Mouse (Mus musculus): Measurements from ENCODE around the gene Gstm2. TPM values are rescaled to one million over a fixed set of nuclear protein-coding genes. Genes with fewer than 3 reads are reported as not detected.
"Not testable (repeated sequence)": the region's sequence is repeated elsewhere in the genome, so short reads cannot be mapped to it uniquely, and the experiment has no call there.

Gene Gstm2
- polyA plus RNA-seq, 1 experiment from 2014 or later: 64.7 TPM

DNA sequence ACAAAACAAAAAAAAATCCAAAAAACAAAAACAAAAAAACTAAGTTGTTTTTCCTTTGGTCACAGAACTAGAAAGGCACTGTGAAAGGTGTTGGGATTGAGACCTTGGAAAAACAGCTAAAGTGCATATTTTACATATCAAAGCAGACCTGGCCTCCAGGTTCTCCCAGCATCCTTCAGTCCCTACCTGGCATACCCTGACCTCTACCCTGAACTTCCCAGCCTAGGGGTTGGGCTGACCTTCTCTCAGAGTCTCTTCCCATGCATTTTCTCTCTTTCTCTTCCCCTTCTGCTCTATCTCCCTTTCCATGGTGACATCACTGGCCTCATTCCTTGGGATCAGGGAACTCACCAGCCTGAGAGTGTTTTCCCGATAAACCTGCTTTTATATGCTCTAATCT, 20.7 kb downstream of the Gstm2 start:
- no peaks in the 10 kb centered on the region for H3K9me3 ChIP-seq (ENCODE audit: control insufficient read depth, low read length)
- H3K27ac ChIP-seq (replicated peaks; ENCODE audit: low read depth, low read length): no peak overlapping the region
- no peaks in the 10 kb centered on the region for H3K27me3 ChIP-seq (replicated peaks; ENCODE audit: control insufficient read depth, insufficient read depth, low read length)
- ATAC-seq (ENCODE audit: low read depth) (no peak), DNase-seq (ENCODE audit: low spot score) (no peak)
- no peaks in the 10 kb centered on the region for H3K36me3 ChIP-seq (ENCODE audit: control insufficient read depth, insufficient read depth, low read length)
- 64% methylated on average over 1 of the region's 1 CpGs for WGBS
- H3K4me3 ChIP-seq (ENCODE audit: low read depth, low read length): no peak overlapping the region
- H3K4me1 ChIP-seq (ENCODE audit: control insufficient read depth, insufficient read depth, low read length): no peaks in the 10 kb centered on the region
- no peak overlapping the region for H3K4me2 ChIP-seq (ENCODE audit: low read depth, low read length)
- H3K9ac ChIP-seq (ENCODE audit: low read depth, low read length): no peak overlapping the region

DNA sequence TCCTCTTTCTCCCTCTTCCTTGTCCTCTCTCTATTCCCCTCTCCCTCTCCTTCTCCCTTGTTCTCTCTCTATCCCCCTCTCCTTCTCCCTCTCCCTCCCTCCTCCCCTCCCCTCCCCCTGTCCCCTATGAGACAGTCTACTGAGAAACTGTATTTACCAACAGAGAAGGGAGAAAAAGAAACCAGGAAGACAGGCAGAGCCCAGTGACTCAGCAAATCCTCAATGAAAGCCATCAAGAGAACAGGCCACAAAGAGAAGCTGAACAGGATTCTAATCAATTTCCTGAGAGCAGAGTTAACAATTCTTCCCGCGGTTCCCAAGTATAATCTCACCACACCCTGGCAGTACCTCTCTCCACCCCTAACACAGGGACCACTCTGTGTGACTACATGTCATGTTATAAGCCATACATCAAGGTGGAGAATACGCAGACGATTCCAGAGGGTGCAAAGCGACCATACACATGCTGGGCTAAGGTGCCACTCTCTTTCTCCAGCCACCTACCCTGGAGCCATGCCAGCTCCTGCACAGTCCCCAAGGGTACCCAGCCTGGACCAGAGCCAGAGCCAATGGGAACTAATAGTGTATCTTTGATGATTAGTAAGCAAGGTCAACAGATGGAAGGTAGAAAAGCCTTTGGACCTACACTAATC, 21.5 kb downstream of the Gstm2 start:
- Histone ChIP-seq H3K27ac (replicated peaks; ENCODE audit: low read depth, low read length) (no peak overlapping the region), H3K4me2 (ENCODE audit: low read depth, low read length) (no peak overlapping the region), H3K27me3 (replicated peaks; ENCODE audit: control insufficient read depth, insufficient read depth, low read length) (no peaks in the 10 kb centered on the region), H3K4me1 (ENCODE audit: control insufficient read depth, insufficient read depth, low read length) (no peaks in the 10 kb centered on the region), H3K36me3 (ENCODE audit: control insufficient read depth, insufficient read depth, low read length) (no peaks in the 10 kb centered on the region), H3K9ac (ENCODE audit: low read depth, low read length) (no peak overlapping the region), H3K9me3 (ENCODE audit: control insufficient read depth, low read length) (no peaks in the 10 kb centered on the region), H3K4me3 (ENCODE audit: low read depth, low read length) (no peak overlapping the region)
- 63% methylated on average over 5 of the region's 5 CpGs for WGBS
- DNase-seq (ENCODE audit: low spot score) (no peak), ATAC-seq (ENCODE audit: low read depth) (no peak; the same call in 1 of the 2 replicates)

DNA sequence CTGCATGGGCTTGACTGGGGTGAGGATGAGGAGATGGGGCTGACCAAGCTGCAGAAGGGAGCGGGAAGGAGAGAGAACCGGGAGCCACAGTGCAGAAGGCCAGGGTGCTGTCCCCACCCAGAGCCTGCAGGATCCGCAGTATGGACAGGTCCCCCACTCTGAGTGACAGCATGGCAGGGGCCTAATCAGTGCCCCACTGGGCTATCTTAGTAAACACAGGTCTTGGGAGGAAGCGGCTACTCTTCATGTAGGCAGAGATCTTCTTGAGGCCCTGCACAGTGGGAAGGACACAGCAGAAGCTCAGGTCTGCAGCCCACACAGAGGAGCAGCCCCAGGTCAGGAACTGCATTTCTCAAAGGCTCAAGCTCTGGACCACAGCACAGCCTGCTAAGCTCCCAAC, 22.2 kb downstream of the Gstm2 start:
- H3K36me3 ChIP-seq (ENCODE audit: control insufficient read depth, insufficient read depth, low read length): no peaks in the 10 kb centered on the region
- WGBS: 76% methylated on average over 4 of the region's 4 CpGs
- H3K9me3 ChIP-seq (ENCODE audit: control insufficient read depth, low read length): no peaks in the 10 kb centered on the region

DNA sequence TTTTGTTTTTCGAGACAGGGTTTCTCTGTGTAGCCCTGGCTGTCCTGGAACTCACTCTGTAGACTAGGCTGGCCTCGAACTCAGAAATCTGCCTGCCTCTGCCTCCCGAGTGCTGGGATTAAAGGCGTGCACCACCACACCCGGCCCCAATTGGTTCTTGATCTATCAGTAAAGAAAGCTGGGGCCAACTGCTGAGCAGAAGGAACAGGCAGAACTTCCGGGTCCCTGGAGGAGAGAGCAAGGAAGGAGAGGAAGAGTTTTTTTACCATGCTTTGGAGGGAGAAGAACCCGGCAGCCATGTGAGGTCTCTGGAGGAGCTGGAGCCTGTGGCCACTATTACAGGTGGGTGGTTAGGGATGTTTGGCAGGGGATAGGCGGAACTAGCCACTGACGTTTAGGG, 31.0 kb downstream of the Gstm2 start:
- not testable (repeated sequence) for H3K27ac ChIP-seq (replicated peaks; ENCODE audit: low read depth, low read length); H3K9me3 ChIP-seq (ENCODE audit: control insufficient read depth, low read length); ATAC-seq (ENCODE audit: low read depth); H3K4me3 ChIP-seq (ENCODE audit: low read depth, low read length); DNase-seq (ENCODE audit: low spot score); H3K4me1 ChIP-seq (ENCODE audit: control insufficient read depth, insufficient read depth, low read length); H3K4me2 ChIP-seq (ENCODE audit: low read depth, low read length); H3K36me3 ChIP-seq (ENCODE audit: control insufficient read depth, insufficient read depth, low read length); H3K9ac ChIP-seq (ENCODE audit: low read depth, low read length); H3K27me3 ChIP-seq (replicated peaks; ENCODE audit: control insufficient read depth, insufficient read depth, low read length)
- 87% methylated on average over 9 of the region's 9 CpGs for WGBS

More for the DNA sequence above, 22.2 kb downstream of the Gstm2 start:
- Histone ChIP-seq H3K4me1 (ENCODE audit: control insufficient read depth, insufficient read depth, low read length) (no peaks in the 10 kb centered on the region), H3K9ac (ENCODE audit: low read depth, low read length) (no peak overlapping the region), H3K4me2 (ENCODE audit: low read depth, low read length) (no peak overlapping the region), H3K27me3 (replicated peaks; ENCODE audit: control insufficient read depth, insufficient read depth, low read length) (no peaks in the 10 kb centered on the region), H3K4me3 (ENCODE audit: low read depth, low read length) (no peak overlapping the region), H3K27ac (replicated peaks; ENCODE audit: low read depth, low read length) (no peak overlapping the region)
- ATAC-seq (ENCODE audit: low read depth) (no peak), DNase-seq (ENCODE audit: low spot score) (no peak)

DNA sequence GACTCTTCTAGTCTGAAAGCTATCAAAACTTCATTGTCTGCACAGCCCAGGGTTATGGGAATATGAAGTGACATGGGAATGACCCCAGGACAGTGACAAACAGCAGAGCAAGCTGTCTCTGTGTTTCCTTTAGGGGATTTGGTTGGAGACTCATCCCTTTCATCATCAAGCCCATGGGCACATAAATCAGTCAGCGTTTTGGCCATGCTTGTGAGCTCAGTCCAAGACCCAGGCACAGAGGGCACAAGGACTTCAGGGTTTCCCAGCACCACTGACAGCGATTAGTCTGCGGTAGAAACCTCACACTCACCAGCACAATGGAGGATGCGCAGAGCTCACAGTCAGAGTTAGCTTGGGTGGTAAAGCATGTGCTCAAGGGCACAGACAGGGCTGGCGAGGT, 32.3 kb downstream of the Gstm2 start:
- Histone ChIP-seq H3K9me3 (ENCODE audit: control insufficient read depth, low read length) (no peaks in the 10 kb centered on the region), H3K4me3 (ENCODE audit: low read depth, low read length) (no peak overlapping the region), H3K4me1 (ENCODE audit: control insufficient read depth, insufficient read depth, low read length) (no peaks in the 10 kb centered on the region), H3K27ac (replicated peaks; ENCODE audit: low read depth, low read length) (no peak overlapping the region), H3K4me2 (ENCODE audit: low read depth, low read length) (no peak overlapping the region), H3K27me3 (replicated peaks; ENCODE audit: control insufficient read depth, insufficient read depth, low read length) (no peaks in the 10 kb centered on the region), H3K36me3 (ENCODE audit: control insufficient read depth, insufficient read depth, low read length) (no peaks in the 10 kb centered on the region), H3K9ac (ENCODE audit: low read depth, low read length) (no peak overlapping the region)
- DNase-seq (ENCODE audit: low spot score) (no peak), ATAC-seq (ENCODE audit: low read depth) (0 out of 2 replicates have a peak, but pooled peaks have one; percentile 39)
- 74% methylated on average over 5 of the region's 5 CpGs for WGBS

DNA sequence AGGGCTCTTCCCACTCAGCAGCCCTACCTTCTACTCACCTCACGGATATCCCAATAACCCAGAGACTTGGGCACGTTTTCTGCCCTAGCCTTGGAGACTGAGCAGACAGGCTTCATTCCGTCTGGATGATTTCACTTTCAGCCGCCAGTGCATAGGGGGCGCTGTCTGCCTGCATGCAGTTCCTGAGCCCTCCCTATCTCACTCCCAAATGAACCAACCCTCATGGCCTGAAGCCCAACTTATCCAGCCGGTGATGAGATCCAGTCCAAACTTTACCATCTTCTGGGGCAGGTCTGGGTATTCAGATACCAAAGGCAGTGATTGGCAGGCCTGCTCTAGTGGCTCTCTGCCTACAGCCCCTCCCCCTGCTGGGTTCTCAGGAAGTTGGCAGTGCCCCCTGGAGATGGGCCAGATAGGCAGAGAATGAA, 32.9 kb downstream of the Gstm2 start:
- WGBS: 30% methylated on average over 6 of the region's 6 CpGs
- DNase-seq (ENCODE audit: low spot score) (peak; percentile 60), ATAC-seq (ENCODE audit: low read depth) (peak; percentile 74)
- H3K27ac ChIP-seq (replicated peaks; ENCODE audit: low read depth, low read length): no peak overlapping the region
- H3K4me3 ChIP-seq (ENCODE audit: low read depth, low read length): no peak overlapping the region
- no peaks in the 10 kb centered on the region for H3K36me3 ChIP-seq (ENCODE audit: control insufficient read depth, insufficient read depth, low read length)
- H3K27me3 ChIP-seq (replicated peaks; ENCODE audit: control insufficient read depth, insufficient read depth, low read length): no peaks in the 10 kb centered on the region
- no peaks in the 10 kb centered on the region for H3K9me3 ChIP-seq (ENCODE audit: control insufficient read depth, low read length)
- no peak overlapping the region for H3K4me2 ChIP-seq (ENCODE audit: low read depth, low read length)
- H3K9ac ChIP-seq (ENCODE audit: low read depth, low read length): no peak overlapping the region
- no peaks in the 10 kb centered on the region for H3K4me1 ChIP-seq (ENCODE audit: control insufficient read depth, insufficient read depth, low read length)

DNA sequence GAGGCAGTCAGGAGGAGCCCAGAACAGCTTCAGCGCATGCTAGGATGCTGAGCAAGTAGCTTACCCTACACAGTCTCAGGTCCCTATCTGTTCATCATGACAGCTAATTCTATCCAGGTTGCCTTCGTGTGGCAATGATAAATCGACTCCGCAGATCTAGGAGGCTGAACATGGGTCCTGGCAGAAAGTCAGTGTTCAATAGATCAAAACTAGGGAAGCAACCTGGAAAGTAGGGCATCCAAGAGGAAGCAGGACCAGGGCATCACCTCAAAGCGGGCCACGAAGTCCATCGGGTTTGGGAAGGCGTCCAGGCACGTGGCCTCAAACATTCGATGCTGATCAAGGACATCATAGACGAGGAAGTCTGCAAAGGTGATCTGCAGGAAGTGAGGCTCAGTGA, 35.7 kb downstream of the Gstm2 start:
- H3K9ac ChIP-seq (ENCODE audit: low read depth, low read length): no peak overlapping the region
- no peak for DNase-seq (ENCODE audit: low spot score)
- H3K9me3 ChIP-seq (ENCODE audit: control insufficient read depth, low read length): no peaks in the 10 kb centered on the region
- H3K4me1 ChIP-seq (ENCODE audit: control insufficient read depth, insufficient read depth, low read length): no peaks in the 10 kb centered on the region
- H3K4me3 ChIP-seq (ENCODE audit: low read depth, low read length): no peak overlapping the region
- no peak overlapping the region for H3K4me2 ChIP-seq (ENCODE audit: low read depth, low read length)
- H3K36me3 ChIP-seq (ENCODE audit: control insufficient read depth, insufficient read depth, low read length): no peaks in the 10 kb centered on the region
- no peak overlapping the region for H3K27ac ChIP-seq (replicated peaks; ENCODE audit: low read depth, low read length)
- H3K27me3 ChIP-seq (replicated peaks; ENCODE audit: control insufficient read depth, insufficient read depth, low read length): no peaks in the 10 kb centered on the region
- WGBS: 85% methylated on average over 11 of the region's 11 CpGs
- ATAC-seq (ENCODE audit: low read depth): no peak

DNA sequence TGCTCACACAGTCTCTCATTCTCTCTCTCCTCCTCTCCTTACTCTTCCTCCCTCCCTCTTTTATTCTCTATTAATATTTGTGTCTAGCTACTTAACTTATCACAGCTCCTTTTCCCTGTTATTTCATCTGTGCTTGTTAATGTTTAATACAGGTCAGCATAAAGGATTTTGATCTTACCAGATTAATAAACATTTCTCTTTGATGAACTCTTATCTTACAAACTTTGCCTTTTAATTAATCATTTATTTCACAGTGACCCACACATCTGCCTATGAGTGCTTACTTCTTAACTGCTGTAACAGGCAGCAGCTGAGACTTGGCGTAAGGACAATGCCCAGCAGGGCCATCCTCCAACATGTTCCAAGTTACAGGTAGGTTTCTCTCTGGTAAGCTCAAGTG, 36.8 kb downstream of the Gstm2 start:
- not testable (repeated sequence) for H3K27me3 ChIP-seq (replicated peaks; ENCODE audit: control insufficient read depth, insufficient read depth, low read length); H3K36me3 ChIP-seq (ENCODE audit: control insufficient read depth, insufficient read depth, low read length); H3K27ac ChIP-seq (replicated peaks; ENCODE audit: low read depth, low read length); H3K9me3 ChIP-seq (ENCODE audit: control insufficient read depth, low read length); H3K4me2 ChIP-seq (ENCODE audit: low read depth, low read length); ATAC-seq (ENCODE audit: low read depth); DNase-seq (ENCODE audit: low spot score); H3K4me1 ChIP-seq (ENCODE audit: control insufficient read depth, insufficient read depth, low read length); H3K9ac ChIP-seq (ENCODE audit: low read depth, low read length); H3K4me3 ChIP-seq (ENCODE audit: low read depth, low read length)
- 100% methylated on average over 1 of the region's 1 CpGs for WGBS

DNA sequence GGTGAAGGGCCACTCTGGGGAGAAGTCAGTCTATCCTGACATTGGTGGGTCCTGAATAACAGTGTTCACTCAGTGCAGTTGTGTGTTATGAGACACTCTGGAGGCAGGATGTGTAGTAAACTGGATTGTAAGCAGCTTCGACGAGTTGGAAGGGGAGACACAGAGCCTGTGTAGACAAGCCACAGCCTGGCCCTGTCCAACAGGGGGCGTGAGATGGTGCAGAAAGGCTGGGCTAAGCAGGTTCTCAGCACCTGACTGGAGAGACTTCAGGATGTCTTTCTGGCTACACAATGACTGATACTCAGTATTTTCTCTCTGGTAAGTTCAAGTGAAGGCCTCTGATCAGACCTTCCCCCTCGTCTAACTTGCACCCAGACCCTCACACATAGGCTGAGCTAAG, 40.5 kb downstream of the Gstm2 start:
- ATAC-seq (ENCODE audit: low read depth) (no peak), DNase-seq (ENCODE audit: low spot score) (no peak)
- Histone ChIP-seq H3K36me3 (ENCODE audit: control insufficient read depth, insufficient read depth, low read length) (no peaks in the 10 kb centered on the region), H3K4me3 (ENCODE audit: low read depth, low read length) (no peak overlapping the region), H3K4me2 (ENCODE audit: low read depth, low read length) (no peak overlapping the region), H3K27ac (replicated peaks; ENCODE audit: low read depth, low read length) (no peak overlapping the region), H3K4me1 (ENCODE audit: control insufficient read depth, insufficient read depth, low read length) (no peaks in the 10 kb centered on the region), H3K9ac (ENCODE audit: low read depth, low read length) (no peak overlapping the region), H3K9me3 (ENCODE audit: control insufficient read depth, low read length) (no peaks in the 10 kb centered on the region), H3K27me3 (replicated peaks; ENCODE audit: control insufficient read depth, insufficient read depth, low read length) (no peaks in the 10 kb centered on the region)
- 47% methylated on average over 4 of the region's 4 CpGs for WGBS
